Mouse (Mus musculus) intestine, postnatal 0 days (tissue): ENCODE results near the gene Hspa1a. TPM values are rescaled to one million over a fixed set of nuclear protein-coding genes. Genes with fewer than 3 reads are reported as not detected.

Source experiments
- ATAC-seq: fragments of 200-750 bp; cut with Nextera tagmentation; 2 replicates; pipeline ENCODE4 v1.8.0; 2017; ENCODE audit warnings: mild to moderate bottlenecking, moderate TSS enrichment, moderate library complexity
- H3K27ac ChIP-seq: fragments of 300-500 bp; sonication (generic); 2 replicates; pipeline ENCODE4 v1.5.1; 2014; ENCODE audit warnings: mild to moderate bottlenecking, low read depth, low read length, moderate library complexity
- H3K27me3 ChIP-seq: fragments of 300-500 bp; sonication (generic); replicated peaks from 2 replicates; pipeline ENCODE4 v1.6.1; 2014; ENCODE audit warnings: low read length, mixed read lengths; ENCODE audit not compliant: control insufficient read depth, insufficient read depth
- H3K36me3 ChIP-seq: fragments of 300-500 bp; sonication (generic); 2 replicates; pipeline ENCODE4 v1.6.1; 2014; ENCODE audit warnings: mild to moderate bottlenecking, moderate library complexity; ENCODE audit not compliant: control insufficient read depth, insufficient read depth
- H3K4me1 ChIP-seq: fragments of 300-500 bp; sonication (generic); replicated peaks from 2 replicates; pipeline ENCODE4 v1.6.1; 2014; ENCODE audit warnings: antibody characterized with exemption, low read length, mixed read lengths; ENCODE audit not compliant: control insufficient read depth, insufficient read depth
- H3K4me2 ChIP-seq: fragments of 300-500 bp; sonication (generic); replicated peaks from 2 replicates; pipeline ENCODE4 v1.6.1; 2014; ENCODE audit warnings: low read depth, mild to moderate bottlenecking, moderate library complexity
- H3K4me3 ChIP-seq: fragments of 300-500 bp; sonication (generic); 2 replicates; pipeline ENCODE4 v1.5.1; 2014; ENCODE audit warnings: low read depth, low read length
- H3K9ac ChIP-seq: fragments of 300-500 bp; sonication (generic); 2 replicates; pipeline ENCODE4 v1.6.1; 2014; ENCODE audit warnings: mild to moderate bottlenecking, low read depth, low read length
- H3K9me3 ChIP-seq: fragments of 300-500 bp; sonication (generic); 2 replicates; pipeline ENCODE4 v1.6.1; 2016; ENCODE audit warnings: mixed run types; ENCODE audit not compliant: control insufficient read depth
- CTCF ChIP-seq: sonication (generic); IDR thresholded peaks from 2 replicates; pipeline ENCODE4 v1.5.1; 2016; ENCODE audit warnings: low read depth, mild to moderate bottlenecking, control low read depth, antibody characterized with exemption, moderate library complexity
- WGBS: fragments of 180-500 bp; shearing (Covaris S2); extraction: QIAGEN DNeasy Blood & Tissue Kit; methylation state at CpG from one replicate; pipeline ENCODE4 v1.1.7; 2014; 5-methylcytosine and 5-hydroxymethylcytosine counted together
- polyA plus RNA-seq: library from polyadenylated mRNA; unstranded; fragments of >200 nt; fragmentation: Nextera tagmentation; extraction: Ambion mirVana; gene quantifications from 2 replicates; pipeline ENCODE4 v1.2.1, GENCODE M21; 2015

The Hspa1a gene
- polyA plus RNA-seq, 1 experiment from 2014 or later, result 6.5 TPM

- under 1% methylated on average over 15 of the region's 15 CpGs for WGBS
- Histone ChIP-seq H3K4me1 (no peaks in the 10 kb centered on the region), H3K27ac (peak overlapping the region; percentile 93), H3K4me2 (peak overlapping the region; percentile 91), H3K27me3 (no peaks in the 10 kb centered on the region), H3K36me3 (peaks cover 17% of the 10 kb centered on the region), H3K4me3 (peak overlapping the region; percentile 73), H3K9me3 (no peaks in the 10 kb centered on the region), H3K9ac (peak overlapping the region; percentile 72)
- no peak for TF ChIP-seq CTCF
- ATAC-seq, result peak; percentile 8; the same call in 1 of the 2 replicates
Observed at GRCm38 (mm10) chr17:34982328-34982727, 10.4 kb upstream of the Hspa1a start.

GRCm38 (mm10) chr17:34981690-34982180 is 9.8 kb upstream of the Hspa1a start, which contains the start of gene Lsm2:
TSS of gene Lsm2 (plus strand) at chr17:34981862.
- Histone ChIP-seq H3K9me3 (no peaks in the 10 kb centered on the region), H3K9ac (peak within 1 kb of the TSS; percentile 72), H3K27ac (peak within 1 kb of the TSS; percentile 93), H3K36me3 (peaks cover 17% of the 10 kb centered on the region), H3K4me1 (no peaks in the 10 kb centered on the region), H3K27me3 (no peaks in the 10 kb centered on the region), H3K4me3 (peak within 1 kb of the TSS; percentile 73), H3K4me2 (peak within 1 kb of the TSS; percentile 91)
- WGBS, result under 1% methylated on average over 58 of the region's 58 CpGs
- TF ChIP-seq CTCF, result peak; percentile 17; the same call in 1 of the 2 replicates
- ATAC-seq, result peak; percentile 87

GRCm38 (mm10) chr17:34980655-34981054 is 8.7 kb upstream of the Hspa1a start:
- ATAC-seq, result no peak
- peak overlapping the region; percentile 91 for H3K4me2 ChIP-seq
- peak; percentile 86 for TF ChIP-seq CTCF
- H3K4me1 ChIP-seq, result no peaks in the 10 kb centered on the region
- peak overlapping the region; percentile 72; the same call in 1 of the 2 replicates for H3K9ac ChIP-seq
- peak overlapping the region; percentile 73 for H3K4me3 ChIP-seq
- 3% methylated on average over 2 of the region's 2 CpGs for WGBS
- 0 out of 2 replicates have a peak overlapping the region, but pooled peaks have one; percentile 17 for H3K27ac ChIP-seq
- H3K36me3 ChIP-seq, result peaks cover 9% of the 10 kb centered on the region
- H3K27me3 ChIP-seq, result no peaks in the 10 kb centered on the region
- no peaks in the 10 kb centered on the region for H3K9me3 ChIP-seq

- H3K4me1 ChIP-seq, result no peaks in the 10 kb centered on the region
- H3K27me3 ChIP-seq, result no peaks in the 10 kb centered on the region
- H3K9ac ChIP-seq, result no peak overlapping the region
- H3K36me3 ChIP-seq, result no peaks in the 10 kb centered on the region
- WGBS, result 67% methylated on average over 4 of the region's 4 CpGs
- H3K4me2 ChIP-seq, result no peak overlapping the region
- no peak overlapping the region for H3K27ac ChIP-seq
- H3K4me3 ChIP-seq, result no peak overlapping the region
- TF ChIP-seq CTCF, result no peak
- H3K9me3 ChIP-seq, result no peaks in the 10 kb centered on the region
- no peak for ATAC-seq
Observed at GRCm38 (mm10) chr17:34979631-34980030, 7.7 kb upstream of the Hspa1a start.

GRCm38 (mm10) chr17:34978239-34978638 is 6.3 kb upstream of the Hspa1a start:
- no peak for ATAC-seq

GRCm38 (mm10) chr17:34977000-34977399 is 5.0 kb upstream of the Hspa1a start:
- Histone ChIP-seq H3K9ac (no peak overlapping the region), H3K4me2 (no peak overlapping the region), H3K36me3 (no peaks in the 10 kb centered on the region), H3K4me1 (0 out of 2 replicates have a peak, but pooled peaks cover 6% of the 10 kb centered on the region), H3K27ac (no peak overlapping the region), H3K4me3 (no peak overlapping the region), H3K9me3 (no peaks in the 10 kb centered on the region), H3K27me3 (no peaks in the 10 kb centered on the region)
- WGBS, result 94% methylated on average over 20 of the region's 20 CpGs
- ATAC-seq, result no peak
- TF ChIP-seq CTCF, result no peak

More at GRCm38 (mm10) chr17:34978239-34978638, 6.3 kb upstream of the Hspa1a start:
- H3K27ac ChIP-seq, result no peak overlapping the region
- no peak overlapping the region for H3K4me3 ChIP-seq
- H3K4me2 ChIP-seq, result no peak overlapping the region
- no peak for TF ChIP-seq CTCF
- no peak overlapping the region for H3K9ac ChIP-seq
- no peaks in the 10 kb centered on the region for H3K9me3 ChIP-seq
- no peaks in the 10 kb centered on the region for H3K27me3 ChIP-seq
- no peaks in the 10 kb centered on the region for H3K36me3 ChIP-seq
- no peaks in the 10 kb centered on the region for H3K4me1 ChIP-seq
- WGBS, result 89% methylated on average over 27 of the region's 27 CpGs
